Mouse (Mus musculus) lung, adult 2 months (tissue): ENCODE results near the gene Trak1. TPM values are rescaled to one million over a fixed set of nuclear protein-coding genes. Genes with fewer than 3 reads are reported as not detected.
A peak's percentile ranks its signal among the peaks of the same experiment; 100 is the strongest.

Experiments used
- DNase-seq: peaks from one replicate; pipeline ENCODE4 v3.0.0; 2022
- H3K4me1 ChIP-seq: fragments of 200-500 bp; 2 replicates; pipeline ENCODE4 v1.6.1; 2011; ENCODE audit warnings: low read length; ENCODE audit not compliant: control insufficient read depth, insufficient read depth
- H3K4me3 ChIP-seq: fragments of 200-500 bp; replicated peaks from 2 replicates; pipeline ENCODE3; 2011; ENCODE audit warnings: low read depth, mild to moderate bottlenecking, control low read depth, low read length; ENCODE audit errors: extremely low read depth
- CTCF ChIP-seq: fragments of 200-500 bp; IDR thresholded peaks from 2 replicates; pipeline ENCODE4 v1.5.1; 2011; ENCODE audit warnings: mild to moderate bottlenecking, low read length, control low read depth; ENCODE audit not compliant: insufficient read depth
- POLR2A ChIP-seq: fragments of 200-500 bp; IDR thresholded peaks from 2 replicates; pipeline ENCODE4 v1.6.1; 2011; ENCODE audit warnings: low read depth, mild to moderate bottlenecking, control low read depth, low read length, borderline replicate concordance; ENCODE audit errors: extremely low read depth
- WGBS: fragments of 180-500 bp; shearing (Covaris S2); methylation state at CpG from one replicate; pipeline ENCODE4 v1.1.7; 2018; 5-methylcytosine and 5-hydroxymethylcytosine counted together
- polyA plus RNA-seq: library from polyadenylated mRNA; depleted of rRNA; stranded (reverse); fragments of >200 nt; gene quantifications from 2 replicates; pipeline ENCODE4 v1.2.3, GENCODE M21; 2012

Trak1 gene
- polyA plus RNA-seq, 1 experiment: 88.5 TPM

GRCm38 (mm10) chr9:121416460-121416859, 119.2 kb downstream of the Trak1 start:
- DNase-seq: no peak
- H3K4me3 ChIP-seq: no peak overlapping the region
- WGBS: 81% methylated on average over 5 of the region's 5 CpGs
- H3K4me1 ChIP-seq: peaks cover 11% of the 10 kb centered on the region
- no peak for TF ChIP-seq CTCF
- no peak for TF ChIP-seq POLR2A

GRCm38 (mm10) chr9:121416872-121417637, 119.8 kb downstream of the Trak1 start:
- 68% methylated on average over 7 of the region's 7 CpGs for WGBS
- TF ChIP-seq CTCF: no peak
- TF ChIP-seq POLR2A: no peak
- peak overlapping the region; percentile 31 for H3K4me3 ChIP-seq
- peaks cover 11% of the 10 kb centered on the region for H3K4me1 ChIP-seq
- no peak for DNase-seq

GRCm38 (mm10) chr9:121419011-121419410, 121.7 kb downstream of the Trak1 start:
- TF ChIP-seq CTCF (no peak), POLR2A (no peak)
- DNase-seq: no peak
- WGBS: 60% methylated on average over 3 of the region's 3 CpGs
- H3K4me3 ChIP-seq: no peak overlapping the region
- peaks cover 18% of the 10 kb centered on the region for H3K4me1 ChIP-seq

GRCm38 (mm10) chr9:121419573-121419972, 122.3 kb downstream of the Trak1 start:
- 41% methylated on average over 7 of the region's 7 CpGs for WGBS
- TF ChIP-seq CTCF (no peak), POLR2A (no peak)
- DNase-seq: no peak
- H3K4me3 ChIP-seq: no peak overlapping the region
- H3K4me1 ChIP-seq: peaks cover 21% of the 10 kb centered on the region

- Histone ChIP-seq H3K4me3 (no peak overlapping the region), H3K4me1 (peaks cover 22% of the 10 kb centered on the region)
- WGBS: 72% methylated on average over 6 of the region's 6 CpGs
- no peak for DNase-seq
- TF ChIP-seq CTCF: no peak
Measured at GRCm38 (mm10) chr9:121420817-121421216, 123.5 kb downstream of the Trak1 start.

- no peak overlapping the region for H3K4me3 ChIP-seq
- DNase-seq: peak; percentile 66
- peaks cover 24% of the 10 kb centered on the region for H3K4me1 ChIP-seq
- no peak for TF ChIP-seq CTCF
- no peak for TF ChIP-seq POLR2A
- WGBS: 69% methylated on average over 5 of the region's 5 CpGs
Measured at GRCm38 (mm10) chr9:121422402-121422801, 125.1 kb downstream of the Trak1 start.

- 50% methylated on average over 6 of the region's 6 CpGs for WGBS
- DNase-seq: no peak
- Histone ChIP-seq H3K4me1 (peaks cover 26% of the 10 kb centered on the region), H3K4me3 (no peak overlapping the region)
- no peak for TF ChIP-seq POLR2A
- no peak for TF ChIP-seq CTCF
Measured at GRCm38 (mm10) chr9:121423621-121424020, 126.3 kb downstream of the Trak1 start.

- no peak for DNase-seq
- no peak for TF ChIP-seq CTCF
- TF ChIP-seq POLR2A: no peak
- WGBS: 65% methylated on average over 16 of the region's 16 CpGs
- Histone ChIP-seq H3K4me1 (peaks cover 26% of the 10 kb centered on the region), H3K4me3 (no peak overlapping the region)
Measured at GRCm38 (mm10) chr9:121424281-121425164, 127.2 kb downstream of the Trak1 start.

- peaks cover 35% of the 10 kb centered on the region for H3K4me1 ChIP-seq
- no peak overlapping the region for H3K4me3 ChIP-seq
- WGBS: 45% methylated on average over 3 of the region's 3 CpGs
- DNase-seq: no peak
- TF ChIP-seq CTCF (no peak), POLR2A (no peak)
Measured at GRCm38 (mm10) chr9:121426451-121426850, 129.1 kb downstream of the Trak1 start.
